Mouse (Mus musculus): ENCODE measurements around the gene Atrx. TPM values are rescaled to one million over a fixed set of nuclear protein-coding genes. Genes with fewer than 3 reads are reported as not detected.
"Not testable (repeated sequence)": the region's sequence is repeated elsewhere in the genome, so short reads cannot be mapped to it uniquely, and the experiment has no call there.

The Atrx gene
- polyA plus RNA-seq (2014; fragmentation: Nextera tagmentation; extraction: Ambion mirVana): 212 and 233 TPM in 2 replicates

- peak; percentile 82 for DNase-seq (ENCODE audit: low spot score)
- H3K4me1 ChIP-seq (ENCODE audit: control insufficient read depth, insufficient read depth, low read length): no peaks in the 10 kb centered on the region
- 29% methylated on average over 40 of the region's 42 CpGs for WGBS
- peak within 1 kb of the TSS; percentile 94 for H3K9ac ChIP-seq (replicated peaks; ENCODE audit: low read length)
- ATAC-seq (replicated peaks; ENCODE audit: insufficient number of reproducible peaks, low FRiP score, low TSS enrichment, low read depth): peak; percentile 91
- no peaks in the 10 kb centered on the region for H3K27me3 ChIP-seq (ENCODE audit: control insufficient read depth, insufficient read depth, low read length)
- H3K36me3 ChIP-seq (replicated peaks; ENCODE audit: control insufficient read depth, insufficient read depth, low read depth, low read length): no peaks in the 10 kb centered on the region
- peak within 1 kb of the TSS; percentile 95 for H3K27ac ChIP-seq (replicated peaks; ENCODE audit: low read depth, low read length)
- peak within 1 kb of the TSS; percentile 36 for H3K4me2 ChIP-seq (ENCODE audit: low read depth, low read length)
- peak within 1 kb of the TSS; percentile 64 for H3K4me3 ChIP-seq (ENCODE audit: low read depth, low read length)
- H3K9me3 ChIP-seq (replicated peaks; ENCODE audit: control insufficient read depth, low read length): no peaks in the 10 kb centered on the region
Measured at GRCm38 (mm10) chrX:105928861-105929477, at the start of gene Atrx. TSS of gene Atrx (minus strand) at chrX:105929403.

GRCm38 (mm10) chrX:105957091-105957490 is 27.9 kb upstream of the Atrx start:
- not testable (repeated sequence) for H3K4me2 ChIP-seq (ENCODE audit: low read depth, low read length); H3K36me3 ChIP-seq (replicated peaks; ENCODE audit: control insufficient read depth, insufficient read depth, low read depth, low read length); H3K9me3 ChIP-seq (replicated peaks; ENCODE audit: control insufficient read depth, low read length); H3K4me3 ChIP-seq (ENCODE audit: low read depth, low read length); H3K27me3 ChIP-seq (ENCODE audit: control insufficient read depth, insufficient read depth, low read length); H3K27ac ChIP-seq (replicated peaks; ENCODE audit: low read depth, low read length); DNase-seq (ENCODE audit: low spot score); H3K4me1 ChIP-seq (ENCODE audit: control insufficient read depth, insufficient read depth, low read length); ATAC-seq (replicated peaks; ENCODE audit: insufficient number of reproducible peaks, low FRiP score, low TSS enrichment, low read depth); H3K9ac ChIP-seq (replicated peaks; ENCODE audit: low read length)
- 71% methylated on average over 14 of the region's 14 CpGs for WGBS

GRCm38 (mm10) chrX:105953999-105954398 is 24.8 kb upstream of the Atrx start:
- no peak overlapping the region for H3K4me3 ChIP-seq (ENCODE audit: low read depth, low read length)
- H3K4me1 ChIP-seq (ENCODE audit: control insufficient read depth, insufficient read depth, low read length): no peaks in the 10 kb centered on the region
- no peak overlapping the region for H3K27ac ChIP-seq (replicated peaks; ENCODE audit: low read depth, low read length)
- no peaks in the 10 kb centered on the region for H3K9me3 ChIP-seq (replicated peaks; ENCODE audit: control insufficient read depth, low read length)
- ATAC-seq (replicated peaks; ENCODE audit: insufficient number of reproducible peaks, low FRiP score, low TSS enrichment, low read depth): no peak
- H3K9ac ChIP-seq (replicated peaks; ENCODE audit: low read length): no peak overlapping the region
- DNase-seq (ENCODE audit: low spot score): no peak
- 79% methylated on average over 2 of the region's 2 CpGs for WGBS
- H3K36me3 ChIP-seq (replicated peaks; ENCODE audit: control insufficient read depth, insufficient read depth, low read depth, low read length): no peaks in the 10 kb centered on the region
- no peaks in the 10 kb centered on the region for H3K27me3 ChIP-seq (ENCODE audit: control insufficient read depth, insufficient read depth, low read length)
- H3K4me2 ChIP-seq (ENCODE audit: low read depth, low read length): no peak overlapping the region

GRCm38 (mm10) chrX:105946357-105946756 is 17.2 kb upstream of the Atrx start:
- no peaks in the 10 kb centered on the region for H3K9me3 ChIP-seq (replicated peaks; ENCODE audit: control insufficient read depth, low read length)
- no peak overlapping the region for H3K4me3 ChIP-seq (ENCODE audit: low read depth, low read length)
- H3K27ac ChIP-seq (replicated peaks; ENCODE audit: low read depth, low read length): no peak overlapping the region
- no peaks in the 10 kb centered on the region for H3K36me3 ChIP-seq (replicated peaks; ENCODE audit: control insufficient read depth, insufficient read depth, low read depth, low read length)
- H3K27me3 ChIP-seq (ENCODE audit: control insufficient read depth, insufficient read depth, low read length): no peaks in the 10 kb centered on the region
- DNase-seq (ENCODE audit: low spot score): no peak
- no peak for ATAC-seq (replicated peaks; ENCODE audit: insufficient number of reproducible peaks, low FRiP score, low TSS enrichment, low read depth)
- no peaks in the 10 kb centered on the region for H3K4me1 ChIP-seq (ENCODE audit: control insufficient read depth, insufficient read depth, low read length)
- 67% methylated on average over 1 of the region's 1 CpGs for WGBS
- H3K4me2 ChIP-seq (ENCODE audit: low read depth, low read length): no peak overlapping the region
- H3K9ac ChIP-seq (replicated peaks; ENCODE audit: low read length): no peak overlapping the region

- ATAC-seq (replicated peaks; ENCODE audit: insufficient number of reproducible peaks, low FRiP score, low TSS enrichment, low read depth) (no peak), DNase-seq (ENCODE audit: low spot score) (no peak)
- no peaks in the 10 kb centered on the region for H3K9me3 ChIP-seq (replicated peaks; ENCODE audit: control insufficient read depth, low read length)
- no peak overlapping the region for H3K4me2 ChIP-seq (ENCODE audit: low read depth, low read length)
- H3K27me3 ChIP-seq (ENCODE audit: control insufficient read depth, insufficient read depth, low read length): no peaks in the 10 kb centered on the region
- 79% methylated on average over 7 of the region's 7 CpGs for WGBS
- H3K4me3 ChIP-seq (ENCODE audit: low read depth, low read length): no peak overlapping the region
- H3K9ac ChIP-seq (replicated peaks; ENCODE audit: low read length): no peak overlapping the region
- H3K27ac ChIP-seq (replicated peaks; ENCODE audit: low read depth, low read length): no peak overlapping the region
- no peaks in the 10 kb centered on the region for H3K36me3 ChIP-seq (replicated peaks; ENCODE audit: control insufficient read depth, insufficient read depth, low read depth, low read length)
- no peaks in the 10 kb centered on the region for H3K4me1 ChIP-seq (ENCODE audit: control insufficient read depth, insufficient read depth, low read length)
Measured at GRCm38 (mm10) chrX:105939245-105939644, 10.0 kb upstream of the Atrx start.

GRCm38 (mm10) chrX:105937736-105938135 is 8.5 kb upstream of the Atrx start:
- Histone ChIP-seq H3K9ac (replicated peaks; ENCODE audit: low read length) (no peak overlapping the region), H3K4me2 (ENCODE audit: low read depth, low read length) (no peak overlapping the region), H3K9me3 (replicated peaks; ENCODE audit: control insufficient read depth, low read length) (no peaks in the 10 kb centered on the region), H3K27me3 (ENCODE audit: control insufficient read depth, insufficient read depth, low read length) (no peaks in the 10 kb centered on the region), H3K4me1 (ENCODE audit: control insufficient read depth, insufficient read depth, low read length) (no peaks in the 10 kb centered on the region), H3K36me3 (replicated peaks; ENCODE audit: control insufficient read depth, insufficient read depth, low read depth, low read length) (no peaks in the 10 kb centered on the region), H3K4me3 (ENCODE audit: low read depth, low read length) (no peak overlapping the region), H3K27ac (replicated peaks; ENCODE audit: low read depth, low read length) (no peak overlapping the region)
- 62% methylated on average over 2 of the region's 2 CpGs for WGBS
- ATAC-seq (replicated peaks; ENCODE audit: insufficient number of reproducible peaks, low FRiP score, low TSS enrichment, low read depth) (no peak), DNase-seq (ENCODE audit: low spot score) (no peak)

- Histone ChIP-seq H3K4me2 (ENCODE audit: low read depth, low read length) (no peak overlapping the region), H3K27ac (replicated peaks; ENCODE audit: low read depth, low read length) (no peak overlapping the region), H3K36me3 (replicated peaks; ENCODE audit: control insufficient read depth, insufficient read depth, low read depth, low read length) (no peaks in the 10 kb centered on the region), H3K9ac (replicated peaks; ENCODE audit: low read length) (no peak overlapping the region), H3K9me3 (replicated peaks; ENCODE audit: control insufficient read depth, low read length) (no peaks in the 10 kb centered on the region), H3K4me1 (ENCODE audit: control insufficient read depth, insufficient read depth, low read length) (no peaks in the 10 kb centered on the region), H3K4me3 (ENCODE audit: low read depth, low read length) (no peak overlapping the region), H3K27me3 (ENCODE audit: control insufficient read depth, insufficient read depth, low read length) (no peaks in the 10 kb centered on the region)
- no peak for DNase-seq (ENCODE audit: low spot score)
- 57% methylated on average over 5 of the region's 5 CpGs for WGBS
- ATAC-seq (replicated peaks; ENCODE audit: insufficient number of reproducible peaks, low FRiP score, low TSS enrichment, low read depth): no peak
Measured at GRCm38 (mm10) chrX:105934341-105934740, 5.1 kb upstream of the Atrx start.

GRCm38 (mm10) chrX:105929478-105930038 is 355 bp upstream of the Atrx start:
- Histone ChIP-seq H3K4me2 (ENCODE audit: low read depth, low read length) (0 out of 2 replicates have a peak overlapping the region, but pooled peaks have one; percentile 21), H3K36me3 (replicated peaks; ENCODE audit: control insufficient read depth, insufficient read depth, low read depth, low read length) (no peaks in the 10 kb centered on the region), H3K27ac (replicated peaks; ENCODE audit: low read depth, low read length) (no peak overlapping the region), H3K4me3 (ENCODE audit: low read depth, low read length) (peak overlapping the region; percentile 64), H3K9ac (replicated peaks; ENCODE audit: low read length) (no peak overlapping the region; the same call in 1 of the 2 replicates), H3K27me3 (ENCODE audit: control insufficient read depth, insufficient read depth, low read length) (no peaks in the 10 kb centered on the region), H3K9me3 (replicated peaks; ENCODE audit: control insufficient read depth, low read length) (no peaks in the 10 kb centered on the region), H3K4me1 (ENCODE audit: control insufficient read depth, insufficient read depth, low read length) (no peaks in the 10 kb centered on the region)
- WGBS: 42% methylated on average over 8 of the region's 8 CpGs
- ATAC-seq (replicated peaks; ENCODE audit: insufficient number of reproducible peaks, low FRiP score, low TSS enrichment, low read depth) (peak; percentile 40; the same call in 1 of the 2 replicates), DNase-seq (ENCODE audit: low spot score) (no peak)

All from embryonic facial prominence, embryonic 11.5 days (tissue).